In the genomic region with DNA sequence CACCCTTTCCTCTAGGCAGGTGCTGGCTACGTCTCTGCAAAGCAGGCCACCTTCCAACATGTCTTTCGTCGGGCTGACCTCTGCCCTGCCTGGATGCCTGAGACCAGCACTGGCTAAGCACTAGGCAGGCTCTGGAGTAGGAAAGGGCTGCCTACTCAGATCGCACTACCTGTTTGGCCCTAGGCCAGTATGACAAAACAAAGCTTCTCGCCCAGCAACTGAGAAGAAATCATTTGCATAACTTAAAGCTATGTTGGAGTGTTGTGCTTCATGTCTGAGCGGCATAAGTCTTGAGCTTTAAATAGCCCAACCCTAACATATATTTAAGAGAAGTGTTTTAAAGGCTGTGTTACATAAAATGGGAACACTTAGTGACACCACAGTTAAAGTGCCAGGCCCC, we compare ENCODE assay signal across 9 mouse cellular contexts.
DNase-seq lines count a peak whose midpoint lies in the region; ATAC-seq and TF ChIP-seq lines count a peak whose summit lies in the region.
"Had no signal": no experiment of that assay in that cellular context is flagged by ENCODE, and none has a peak within 500 bp of the region (broad histone marks: within the 10 kb centered on the region; RNA-seq: fewer than 3 reads in every experiment).

No protein-coding gene starts in this region.

- DNase-seq in adrenal gland, postnatal 10 days: peak; percentile 37
- no peak for DNase-seq in adrenal gland, adult 18-20 months (ENCODE audit: low spot score in 2 of 2)
- DNase-seq in ovary, postnatal 14 days (ENCODE audit: low spot score): peak; percentile 5
- no peak for DNase-seq in ovary, adult 18-20 months (ENCODE audit: low spot score)
- peak; percentile 41 to 74 for DNase-seq in left cerebral cortex, postnatal 14 days (ENCODE audit: low spot score in 2 of 2)
- peak; percentile 61 for DNase-seq in stomach, postnatal 0 days (ENCODE audit: low spot score)
- DNase-seq in hindbrain, embryonic 10.5 days (ENCODE audit: low spot score): no peak

- H3K4me3 ChIP-seq in stomach, postnatal 0 days (ENCODE audit: low read depth, low read length): no peak overlapping the region
- no peak overlapping the region for H3K4me3 ChIP-seq in hindbrain, embryonic 10.5 days
- H3K4me3 ChIP-seq: liver, embryonic 15.5 days had no signal

- H3K4me2 ChIP-seq in stomach, postnatal 0 days (replicated peaks; ENCODE audit: low read depth): no peak overlapping the region
- H3K4me2 ChIP-seq: liver, embryonic 15.5 days had no signal

- peak; percentile 81 for ATAC-seq in stomach, postnatal 0 days (ENCODE audit: low FRiP score, low TSS enrichment)
- ATAC-seq in inflammation-experienced regulatory T-cells, adult 6 months: no peak

- H3K27ac ChIP-seq in stomach, postnatal 0 days (replicated peaks): no peak overlapping the region; the same call in 1 of the 2 replicates
- no peak overlapping the region for H3K27ac ChIP-seq in hindbrain, embryonic 10.5 days
- H3K27ac ChIP-seq: liver, embryonic 15.5 days had no signal

- H3K9me3 ChIP-seq in stomach, postnatal 0 days (ENCODE audit: control insufficient read depth, low read length): no peaks in the 10 kb centered on the region
- no peaks in the 10 kb centered on the region for H3K9me3 ChIP-seq in hindbrain, embryonic 10.5 days
- H3K9me3 ChIP-seq: liver, embryonic 15.5 days had no signal

- intact Hi-C loops in left cerebral cortex, postnatal 14 days (cut with DNase I): no loop called here

- H3K27me3 ChIP-seq in stomach, postnatal 0 days (ENCODE audit: control insufficient read depth, insufficient read depth, low read length): no peaks in the 10 kb centered on the region
- no peaks in the 10 kb centered on the region for H3K27me3 ChIP-seq in hindbrain, embryonic 10.5 days (ENCODE audit: insufficient read depth, poor library complexity, severe bottlenecking)
- H3K27me3 ChIP-seq: liver, embryonic 15.5 days had no signal

- no peak overlapping the region for H3K9ac ChIP-seq in stomach, postnatal 0 days (ENCODE audit: low read length)
- H3K9ac ChIP-seq: liver, embryonic 15.5 days had no signal

- TF ChIP-seq EP300 in stomach, postnatal 0 days (optimal IDR thresholded peaks at IDR 0.05): no peak

- TF ChIP-seq CTCF in stomach, postnatal 0 days (IDR thresholded peaks at IDR 0.05; ENCODE audit: low read depth): no peak

- H3K4me1 ChIP-seq in stomach, postnatal 0 days (replicated peaks; ENCODE audit: control insufficient read depth, insufficient read depth): 0 out of 2 replicates have a peak, but pooled peaks cover 2% of the 10 kb centered on the region
- H3K4me1 ChIP-seq in hindbrain, embryonic 10.5 days (replicated peaks): peaks cover 7% of the 10 kb centered on the region
- H3K4me1 ChIP-seq: liver, embryonic 15.5 days had no signal

- H3K36me3 ChIP-seq in stomach, postnatal 0 days (ENCODE audit: control insufficient read depth, insufficient read depth, low read length): no peaks in the 10 kb centered on the region
- H3K36me3 ChIP-seq in hindbrain, embryonic 10.5 days: no peaks in the 10 kb centered on the region
- H3K36me3 ChIP-seq: liver, embryonic 15.5 days had no signal

- 30% methylated on average over 6 of the region's 6 CpGs for WGBS in stomach, postnatal 0 days
- WGBS in hindbrain, embryonic 10.5 days: 65% methylated on average over 6 of the region's 6 CpGs

Comparison
In these comparisons a context has a peak if more than half of its experiments do, and no peak if none do; other contexts are left out.
1. DNase-seq: peak in adrenal gland, postnatal 10 days (single experiment), ovary, postnatal 14 days (single experiment), left cerebral cortex, postnatal 14 days (2 of 2) and stomach, postnatal 0 days (single experiment); none in adrenal gland, adult 18-20 months (0 of 2), ovary, adult 18-20 months (single experiment) and hindbrain, embryonic 10.5 days (single experiment).